8 mouse cellular contexts compared by ENCODE assay signal in the genomic region with DNA sequence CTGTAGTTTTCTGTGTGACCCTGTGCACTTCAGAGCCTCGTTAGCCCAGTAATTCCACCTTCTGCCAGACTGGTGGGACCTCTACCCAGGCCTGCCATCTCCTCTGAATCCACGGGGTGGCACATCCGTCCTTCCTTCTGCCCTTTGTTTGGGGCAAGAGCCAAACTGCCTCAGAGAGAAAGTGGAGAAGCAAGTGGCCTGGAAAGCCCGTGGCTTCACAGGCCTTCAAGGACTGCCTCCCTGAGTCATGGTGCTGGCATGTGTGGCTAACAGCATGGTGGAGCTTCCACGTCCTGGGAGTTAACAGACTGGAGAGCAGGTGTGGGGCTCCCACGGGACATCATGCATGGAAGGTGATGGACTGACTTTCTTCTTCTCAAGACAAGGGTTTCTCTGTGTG. TPM values are rescaled to one million over a fixed set of nuclear protein-coding genes. Genes with fewer than 3 reads are reported as not detected.
DNase-seq lines count a peak whose midpoint lies in the region; ATAC-seq and TF ChIP-seq lines count a peak whose summit lies in the region.
"Had no signal": no experiment of that assay in that cellular context is flagged by ENCODE, and none has a peak within 500 bp of the region (broad histone marks: within the 10 kb centered on the region; RNA-seq: fewer than 3 reads in every experiment).

No protein-coding gene starts in this region.

- no peaks in the 10 kb centered on the region; the same call in 1 of the 2 replicates for H3K4me1 ChIP-seq in bone marrow, adult 2 months (ENCODE audit: control insufficient read depth, insufficient read depth, low read length)
- H3K4me1 ChIP-seq in heart, embryonic 15.5 days (replicated peaks): peaks cover 61% of the 10 kb centered on the region
- H3K4me1 ChIP-seq: neural tube, embryonic 13.5 days had no signal

- H3K27ac ChIP-seq in bone marrow, adult 2 months (ENCODE audit: control insufficient read depth, insufficient read depth, low read depth, low read length, poor library complexity): no peak overlapping the region
- peak overlapping the region; percentile 24 for H3K27ac ChIP-seq in heart, embryonic 15.5 days
- H3K27ac ChIP-seq: neural tube, embryonic 13.5 days had no signal

- peaks cover 16% of the 10 kb centered on the region for H3K36me3 ChIP-seq in heart, embryonic 15.5 days

- no peak overlapping the region for H3K4me2 ChIP-seq in heart, embryonic 15.5 days
- H3K4me2 ChIP-seq: neural tube, embryonic 13.5 days had no signal

- no peaks in the 10 kb centered on the region for H3K27me3 ChIP-seq in heart, embryonic 15.5 days
- H3K27me3 ChIP-seq: neural tube, embryonic 13.5 days had no signal

- TF ChIP-seq POLR2A in bone marrow, adult 2 months (IDR thresholded peaks at IDR 0.05; ENCODE audit: borderline replicate concordance, control insufficient read depth, low read depth, low read length): no peak

- TF ChIP-seq CTCF in bone marrow, adult 2 months (IDR thresholded peaks at IDR 0.05; ENCODE audit: control insufficient read depth, insufficient read depth, low read length): peak; percentile 8; the same call in 1 of the 2 replicates

- ATAC-seq in heart, embryonic 15.5 days (replicated peaks; ENCODE audit: insufficient number of reproducible peaks, insufficient read depth, low FRiP score, low read depth): no peak
- no peak for ATAC-seq in erythroid progenitor cell, adult 5-6 weeks (replicated peaks; ENCODE audit: low FRiP score, poor library complexity, severe bottlenecking)

- H3K9ac ChIP-seq in heart, embryonic 15.5 days: no peak overlapping the region
- H3K9ac ChIP-seq: neural tube, embryonic 13.5 days had no signal

- intact Hi-C loops in left cerebral cortex, postnatal 4 days (cut with DNase I): no loop called here

- H3K4me3 ChIP-seq in bone marrow, adult 2 months (replicated peaks; ENCODE audit: control insufficient read depth, low read depth, low read length): no peak overlapping the region
- no peak overlapping the region for H3K4me3 ChIP-seq in heart, embryonic 15.5 days
- H3K4me3 ChIP-seq: neural tube, embryonic 13.5 days had no signal

- 56% methylated on average over 6 of the region's 6 CpGs for WGBS in bone marrow, adult 2 months
- 53% methylated on average over 6 of the region's 6 CpGs for WGBS in heart, embryonic 15.5 days

- H3K9me3 ChIP-seq in heart, embryonic 15.5 days (replicated peaks): no peaks in the 10 kb centered on the region
- H3K9me3 ChIP-seq: neural tube, embryonic 13.5 days had no signal

- peak; percentile 56 for DNase-seq in left cerebral cortex, postnatal 4 days
- no peak for DNase-seq in left cerebral cortex, adult 9 months (ENCODE audit: low spot score in 2 of 2)
- peak; percentile 24 for DNase-seq in retina, embryonic 14.5 days (ENCODE audit: low spot score)
- DNase-seq in embryo, embryonic 9.5 days (ENCODE audit: extremely low spot score): no peak

RNA-seq across cellular contexts. Expression of a gene that starts 8.8 kb away (rescaled TPM):
- total RNA-seq in left cerebral cortex, postnatal 4 days (2021): 1 to 10 TPM; 4.9 to 5.9 TPM
- 40.1 and 46.6 TPM in 2 replicates for polyA plus RNA-seq in bone marrow, adult 2 months (2011; ENCODE audit: insufficient read depth, insufficient read length, low replicate concordance, missing spikeins)
- polyA plus RNA-seq in heart, embryonic 15.5 days (2015; fragmentation: Nextera tagmentation; extraction: Ambion mirVana): 69.6 and 88.1 TPM in 2 replicates
- 40.7 and 50.7 TPM in 2 replicates for total RNA-seq in erythroid progenitor cell, adult 5-6 weeks (2015; ENCODE audit: low replicate concordance)
- total RNA-seq in erythroid progenitor cell, adult 5-6 weeks (2017; ENCODE audit: low replicate concordance): 68.7 and 98.2 TPM in 2 replicates

RNA-seq across cellular contexts. Expression of a gene that starts 28.1 kb away (rescaled TPM):
- total RNA-seq in left cerebral cortex, postnatal 4 days (2021): 10 to 100 TPM; 25.2 to 32.4 TPM
- polyA plus RNA-seq in bone marrow, adult 2 months (2011; ENCODE audit: insufficient read depth, insufficient read length, low replicate concordance, missing spikeins): 8.1 and 14.5 TPM in 2 replicates
- 12.9 and 25.0 TPM in 2 replicates for polyA plus RNA-seq in heart, embryonic 15.5 days (2015; fragmentation: Nextera tagmentation; extraction: Ambion mirVana)
- total RNA-seq in erythroid progenitor cell, adult 5-6 weeks (2015; ENCODE audit: low replicate concordance): 2.5 and 3.6 TPM in 2 replicates
- 3.6 and 4.1 TPM in 2 replicates for total RNA-seq in erythroid progenitor cell, adult 5-6 weeks (2017; ENCODE audit: low replicate concordance)

RNA-seq across cellular contexts. Expression of a gene that starts 47.2 kb away (rescaled TPM):
- total RNA-seq in left cerebral cortex, postnatal 4 days (2021): 1 to 10 TPM; 8.7 to 9.7 TPM
- 1.4 and 1.7 TPM in 2 replicates for polyA plus RNA-seq in bone marrow, adult 2 months (2011; ENCODE audit: insufficient read depth, insufficient read length, low replicate concordance, missing spikeins)
- 20.0 and 26.3 TPM in 2 replicates for polyA plus RNA-seq in heart, embryonic 15.5 days (2015; fragmentation: Nextera tagmentation; extraction: Ambion mirVana)
- not detected in 2 replicates for total RNA-seq in erythroid progenitor cell, adult 5-6 weeks (2015; ENCODE audit: low replicate concordance)
- total RNA-seq in erythroid progenitor cell, adult 5-6 weeks (2017; ENCODE audit: low replicate concordance): 0.51 TPM in 1 of 2 replicates, not detected in the other

Comparison
In these comparisons a context has a peak if more than half of its experiments do, and no peak if none do; other contexts are left out.
1. DNase-seq: peak in left cerebral cortex, postnatal 4 days (single experiment) and retina, embryonic 14.5 days (single experiment); none in left cerebral cortex, adult 9 months (0 of 2) and embryo, embryonic 9.5 days (single experiment).
2. RNA of a gene that starts 8.8 kb away (total RNA-seq): 40.7 to 98.2 TPM in erythroid progenitor cell, adult 5-6 weeks; 4.9 to 5.9 TPM in left cerebral cortex, postnatal 4 days; every median in the first group is over 4 times any median in the second.
3. RNA of a gene that starts 28.1 kb away (total RNA-seq): 25.2 to 32.4 TPM in left cerebral cortex, postnatal 4 days; 2.5 to 4.1 TPM in erythroid progenitor cell, adult 5-6 weeks; every median in the first group is over 4 times any median in the second.
4. RNA of a gene that starts 47.2 kb away (total RNA-seq): 8.7 to 9.7 TPM in left cerebral cortex, postnatal 4 days; 0.51 TPM in erythroid progenitor cell, adult 5-6 weeks; every median in the first group is over 4 times any median in the second.